Mouse (Mus musculus) lung, embryonic 15.5 days (tissue): ENCODE measurements around the gene Calhm3. TPM values are rescaled to one million over a fixed set of nuclear protein-coding genes. Genes with fewer than 3 reads are reported as not detected.
A peak's percentile ranks its signal among the peaks of the same experiment; 100 is the strongest.

Experiments
- ATAC-seq: fragments of 200-750 bp; cut with Nextera tagmentation; 2 replicates; pipeline ENCODE4 v1.8.0; 2017; ENCODE audit warnings: moderate number of reproducible peaks, borderline replicate concordance; ENCODE audit not compliant: low FRiP score, low TSS enrichment; ENCODE audit errors: extremely low read depth
- H3K27ac ChIP-seq: fragments of 300-500 bp; sonication (generic); 2 replicates; pipeline ENCODE4 v1.5.1; 2015; ENCODE audit warnings: moderate library complexity, mild to moderate bottlenecking, inconsistent platforms
- H3K27me3 ChIP-seq: fragments of 300-500 bp; sonication (generic); 2 replicates; pipeline ENCODE4 v1.6.1; 2015; ENCODE audit warnings: inconsistent platforms
- H3K36me3 ChIP-seq: fragments of 300-500 bp; sonication (generic); 2 replicates; pipeline ENCODE4 v1.6.1; 2015; ENCODE audit warnings: inconsistent platforms
- H3K4me1 ChIP-seq: fragments of 300-500 bp; sonication (generic); 2 replicates; pipeline ENCODE4 v1.6.1; 2015; ENCODE audit warnings: inconsistent platforms
- H3K4me2 ChIP-seq: fragments of 300-500 bp; sonication (generic); 2 replicates; pipeline ENCODE4 v1.6.1; 2015; ENCODE audit warnings: inconsistent platforms, mild to moderate bottlenecking, moderate library complexity
- H3K4me3 ChIP-seq: fragments of 300-500 bp; sonication (generic); 2 replicates; pipeline ENCODE4 v1.5.1; 2015; ENCODE audit warnings: mild to moderate bottlenecking, inconsistent platforms
- H3K9ac ChIP-seq: fragments of 300-500 bp; sonication (generic); 2 replicates; pipeline ENCODE4 v1.6.1; 2015; ENCODE audit warnings: inconsistent platforms
- H3K9me3 ChIP-seq: fragments of 300-500 bp; sonication (generic); 2 replicates; pipeline ENCODE4 v1.6.1; 2016; ENCODE audit warnings: inconsistent platforms
- WGBS: fragments of 180-500 bp; shearing (Covaris S2); methylation state at CpG from one replicate; pipeline ENCODE4 v1.1.7; 2015; 5-methylcytosine and 5-hydroxymethylcytosine counted together
- polyA plus RNA-seq: library from polyadenylated mRNA; unstranded; fragments of >200 nt; fragmentation: Nextera tagmentation; extraction: Ambion mirVana; gene quantifications from 2 replicates; pipeline ENCODE4 v1.2.1, GENCODE M21; 2015

Calhm3 gene
- not detected in 2 replicates for polyA plus RNA-seq

DNA sequence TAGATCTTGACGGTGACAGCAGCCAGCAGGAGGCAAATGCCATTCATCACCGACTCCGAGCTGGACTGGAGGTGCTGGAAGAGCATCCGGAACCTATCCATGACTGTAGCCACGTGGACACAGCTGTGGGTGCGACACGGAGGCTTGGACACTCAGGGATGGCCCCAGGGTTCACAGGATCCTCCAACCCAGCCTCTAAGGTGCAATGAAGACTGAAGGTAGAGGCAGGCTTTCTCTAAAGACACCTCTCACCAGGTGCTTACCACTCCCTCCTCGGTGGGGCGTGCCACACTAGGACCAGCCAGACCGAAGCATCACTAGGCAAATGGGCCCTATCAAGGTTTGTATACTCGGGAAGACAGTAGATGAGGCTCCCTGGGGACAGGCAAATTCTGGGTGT, at the start of gene Calhm3:
TSS of gene Calhm3 (minus strand) at position 101 of the 400 bp plus-strand sequence.
- WGBS: 74% methylated on average over 11 of the region's 11 CpGs
- no peaks in the 10 kb centered on the region for H3K36me3 ChIP-seq
- H3K4me1 ChIP-seq: no peaks in the 10 kb centered on the region
- no peaks in the 10 kb centered on the region for H3K9me3 ChIP-seq
- no peaks in the 10 kb centered on the region for H3K27me3 ChIP-seq
- no peak within 1 kb of the TSS for H3K4me3 ChIP-seq
- H3K27ac ChIP-seq: no peak within 1 kb of the TSS
- H3K9ac ChIP-seq: no peak within 1 kb of the TSS
- ATAC-seq: no peak
- no peak within 1 kb of the TSS for H3K4me2 ChIP-seq

GRCm38 (mm10) chr19:47206126-47206525, 48.6 kb upstream of the Calhm3 start:
- 41% methylated on average over 1 of the region's 1 CpGs for WGBS
- no peak for ATAC-seq

DNA sequence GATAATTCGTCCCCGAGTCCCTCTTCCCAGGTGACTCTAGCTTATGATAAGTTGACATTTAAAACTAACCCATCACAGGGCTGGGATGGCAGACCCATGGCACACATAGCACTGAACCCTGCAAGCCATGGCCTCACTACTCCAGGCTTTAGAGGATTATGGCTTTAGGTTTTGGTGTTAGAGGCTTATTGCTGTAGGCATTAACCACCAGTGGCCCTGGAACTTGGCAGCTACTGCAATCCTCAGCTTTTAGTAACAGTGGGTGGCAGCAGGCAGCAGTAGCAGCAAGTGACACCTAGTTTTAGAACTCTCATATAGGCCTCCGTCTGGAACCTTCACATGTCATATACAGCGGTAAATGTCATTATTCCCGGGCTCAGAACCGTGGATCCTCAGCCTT, 47.1 kb upstream of the Calhm3 start:
- ATAC-seq: no peak
- 82% methylated on average over 6 of the region's 6 CpGs for WGBS
- no peaks in the 10 kb centered on the region for H3K36me3 ChIP-seq
- H3K9me3 ChIP-seq: no peaks in the 10 kb centered on the region
- peaks cover 4% of the 10 kb centered on the region; the same call in 1 of the 2 replicates for H3K4me1 ChIP-seq
- no peak overlapping the region for H3K4me3 ChIP-seq
- H3K9ac ChIP-seq: no peak overlapping the region
- no peak overlapping the region for H3K4me2 ChIP-seq
- no peaks in the 10 kb centered on the region for H3K27me3 ChIP-seq
- H3K27ac ChIP-seq: no peak overlapping the region

More at GRCm38 (mm10) chr19:47206126-47206525, 48.6 kb upstream of the Calhm3 start:
- no peak overlapping the region for H3K9ac ChIP-seq
- H3K27ac ChIP-seq: no peak overlapping the region
- no peak overlapping the region for H3K4me2 ChIP-seq
- H3K27me3 ChIP-seq: no peaks in the 10 kb centered on the region
- H3K4me3 ChIP-seq: no peak overlapping the region
- no peaks in the 10 kb centered on the region for H3K9me3 ChIP-seq
- H3K36me3 ChIP-seq: no peaks in the 10 kb centered on the region
- H3K4me1 ChIP-seq: peaks cover 4% of the 10 kb centered on the region; the same call in 1 of the 2 replicates

- Histone ChIP-seq H3K4me1 (peaks cover 4% of the 10 kb centered on the region; the same call in 1 of the 2 replicates), H3K9me3 (no peaks in the 10 kb centered on the region), H3K4me3 (no peak overlapping the region), H3K27ac (peak overlapping the region; percentile 22; the same call in 1 of the 2 replicates), H3K36me3 (no peaks in the 10 kb centered on the region), H3K4me2 (no peak overlapping the region), H3K27me3 (no peaks in the 10 kb centered on the region), H3K9ac (no peak overlapping the region)
- ATAC-seq: no peak
- WGBS: 85% methylated on average over 6 of the region's 6 CpGs
Measured at GRCm38 (mm10) chr19:47203042-47203441, 45.5 kb upstream of the Calhm3 start.

DNA sequence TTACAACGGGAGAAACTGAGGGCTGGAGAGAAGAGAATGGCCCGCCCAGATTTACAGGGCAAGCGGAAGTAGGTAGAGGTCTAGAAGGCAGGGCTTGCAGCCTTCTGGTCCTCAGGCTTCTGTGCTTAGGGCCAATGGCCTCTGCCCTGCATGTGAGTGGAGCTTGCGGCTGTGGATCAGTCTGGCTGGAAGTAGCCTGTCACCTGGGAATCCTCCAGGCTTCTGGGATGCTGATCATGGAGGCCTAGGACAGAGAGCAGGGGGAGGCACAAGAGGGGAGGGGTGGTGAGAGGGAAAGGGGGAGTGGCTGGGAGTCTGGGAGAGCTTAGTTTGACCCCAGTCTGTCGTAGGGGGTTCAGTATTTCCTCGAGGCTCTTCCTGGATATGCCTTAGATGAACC, 44.9 kb upstream of the Calhm3 start:
- Histone ChIP-seq H3K4me2 (no peak overlapping the region), H3K9ac (no peak overlapping the region), H3K4me1 (peaks cover 4% of the 10 kb centered on the region; the same call in 1 of the 2 replicates), H3K27me3 (no peaks in the 10 kb centered on the region), H3K9me3 (no peaks in the 10 kb centered on the region), H3K27ac (peak overlapping the region; percentile 22), H3K4me3 (no peak overlapping the region), H3K36me3 (no peaks in the 10 kb centered on the region)
- ATAC-seq: peak; percentile 25; the same call in 1 of the 2 replicates
- 51% methylated on average over 6 of the region's 6 CpGs for WGBS

DNA sequence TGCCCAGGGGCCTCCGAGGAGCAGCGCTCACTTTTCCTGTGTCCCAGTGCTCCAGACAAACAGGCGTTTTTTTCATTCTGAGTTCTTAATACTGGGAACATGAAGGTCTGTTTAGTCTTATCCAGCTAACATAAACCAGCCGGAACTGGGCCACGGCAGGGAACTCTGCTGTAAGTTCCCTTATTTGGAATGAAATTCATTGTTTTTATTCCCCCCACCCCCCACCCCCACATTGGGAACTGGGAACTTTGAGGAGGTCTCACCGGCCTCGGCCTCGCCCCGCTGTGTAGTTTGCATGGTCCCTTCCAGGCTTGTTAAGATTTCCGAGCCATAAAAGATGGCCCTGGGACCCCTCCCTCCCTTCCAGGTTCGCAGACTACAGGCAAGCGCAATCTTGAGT, 44.4 kb upstream of the Calhm3 start:
- peak; percentile 69; the same call in 1 of the 2 replicates for ATAC-seq
- no peaks in the 10 kb centered on the region for H3K27me3 ChIP-seq
- 39% methylated on average over 12 of the region's 12 CpGs for WGBS
- no peak overlapping the region for H3K4me2 ChIP-seq
- H3K9me3 ChIP-seq: no peaks in the 10 kb centered on the region
- H3K9ac ChIP-seq: no peak overlapping the region
- peak overlapping the region; percentile 77 for H3K27ac ChIP-seq
- H3K4me1 ChIP-seq: peaks cover 4% of the 10 kb centered on the region; the same call in 1 of the 2 replicates
- H3K36me3 ChIP-seq: no peaks in the 10 kb centered on the region
- H3K4me3 ChIP-seq: no peak overlapping the region

- Histone ChIP-seq H3K36me3 (no peaks in the 10 kb centered on the region), H3K4me2 (no peak overlapping the region), H3K27ac (no peak overlapping the region), H3K9me3 (no peaks in the 10 kb centered on the region), H3K4me1 (peaks cover 4% of the 10 kb centered on the region; the same call in 1 of the 2 replicates), H3K4me3 (no peak overlapping the region), H3K9ac (no peak overlapping the region), H3K27me3 (no peaks in the 10 kb centered on the region)
- 82% methylated on average over 13 of the region's 13 CpGs for WGBS
- no peak for ATAC-seq
Measured at GRCm38 (mm10) chr19:47198671-47199350, 41.2 kb upstream of the Calhm3 start.

GRCm38 (mm10) chr19:47192158-47192557, 34.6 kb upstream of the Calhm3 start:
- Histone ChIP-seq H3K9ac (no peak overlapping the region), H3K4me2 (no peak overlapping the region), H3K4me3 (no peak overlapping the region), H3K4me1 (no peaks in the 10 kb centered on the region), H3K9me3 (no peaks in the 10 kb centered on the region), H3K27ac (no peak overlapping the region), H3K27me3 (no peaks in the 10 kb centered on the region), H3K36me3 (no peaks in the 10 kb centered on the region)
- no peak for ATAC-seq
- 89% methylated on average over 5 of the region's 5 CpGs for WGBS

- Histone ChIP-seq H3K4me1 (no peaks in the 10 kb centered on the region), H3K27ac (no peak overlapping the region), H3K4me2 (no peak overlapping the region), H3K9me3 (no peaks in the 10 kb centered on the region), H3K9ac (no peak overlapping the region), H3K27me3 (no peaks in the 10 kb centered on the region), H3K4me3 (no peak overlapping the region), H3K36me3 (no peaks in the 10 kb centered on the region)
- peak; percentile 31; the same call in 1 of the 2 replicates for ATAC-seq
- WGBS: 65% methylated on average over 11 of the region's 11 CpGs
Measured at GRCm38 (mm10) chr19:47188515-47189128, 31.1 kb upstream of the Calhm3 start.

- 37% methylated on average over 15 of the region's 15 CpGs for WGBS
- Histone ChIP-seq H3K27me3 (no peaks in the 10 kb centered on the region), H3K4me3 (no peak overlapping the region), H3K27ac (no peak overlapping the region), H3K36me3 (no peaks in the 10 kb centered on the region), H3K4me2 (no peak overlapping the region), H3K9me3 (no peaks in the 10 kb centered on the region), H3K9ac (no peak overlapping the region), H3K4me1 (no peaks in the 10 kb centered on the region)
- no peak for ATAC-seq
Measured at GRCm38 (mm10) chr19:47186514-47187275, 29.1 kb upstream of the Calhm3 start.

DNA sequence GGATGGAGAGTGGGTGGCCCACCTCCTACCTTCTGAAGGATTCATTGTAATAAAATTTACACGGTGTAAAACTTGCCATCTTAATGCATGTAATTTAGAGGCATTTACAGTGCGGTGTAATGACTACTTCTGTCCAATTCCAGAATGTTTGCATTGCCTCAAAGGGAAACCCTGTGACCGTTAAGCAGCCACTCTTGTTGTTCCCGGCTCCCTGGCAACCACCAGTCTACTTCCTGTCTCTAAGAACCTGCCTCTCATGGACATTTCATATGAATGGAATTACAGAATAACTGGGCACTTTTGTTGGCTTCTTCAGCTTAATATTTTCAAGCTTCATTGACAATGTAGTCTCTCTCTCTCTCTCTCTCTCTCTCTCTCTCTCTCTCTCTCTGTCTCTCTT, 27.2 kb upstream of the Calhm3 start:
- H3K4me3 ChIP-seq: no peak overlapping the region
- H3K27me3 ChIP-seq: peaks cover 13% of the 10 kb centered on the region
- H3K27ac ChIP-seq: no peak overlapping the region
- H3K9ac ChIP-seq: no peak overlapping the region
- 40% methylated on average over 4 of the region's 4 CpGs for WGBS
- peaks cover 4% of the 10 kb centered on the region for H3K4me1 ChIP-seq
- H3K9me3 ChIP-seq: no peaks in the 10 kb centered on the region
- no peaks in the 10 kb centered on the region for H3K36me3 ChIP-seq
- no peak overlapping the region for H3K4me2 ChIP-seq
- no peak for ATAC-seq

GRCm38 (mm10) chr19:47184221-47184620, 26.7 kb upstream of the Calhm3 start:
- Histone ChIP-seq H3K4me3 (no peak overlapping the region), H3K27me3 (peaks cover 18% of the 10 kb centered on the region), H3K4me1 (peaks cover 9% of the 10 kb centered on the region), H3K36me3 (no peaks in the 10 kb centered on the region), H3K9me3 (no peaks in the 10 kb centered on the region), H3K4me2 (no peak overlapping the region), H3K27ac (no peak overlapping the region), H3K9ac (no peak overlapping the region)
- WGBS: 59% methylated on average over 8 of the region's 8 CpGs
- no peak for ATAC-seq
